Mouse (Mus musculus): ENCODE measurements at regions not wholly inside any gene's neighbourhood (a gene's known extent, or its start where the extent isn't known, plus 50 kb on each side); places are given as distances from the start of the nearest gene placed in this dataset.

GRCm38 (mm10) chr13:35529577-35529976, 130.1 kb upstream of the Cdyl start:
- no peak for TF ChIP-seq EP300 (IDR thresholded peaks at IDR 0.05; ENCODE audit: low read depth)
- TF ChIP-seq CTCF (IDR thresholded peaks at IDR 0.05; ENCODE audit: low read depth): no peak

All from heart, postnatal 0 days (tissue).